Mouse (Mus musculus) c-Kit-positive CD71-positive TER-119-positive erythroid progenitor cells, embryonic 14.5 days (primary cell): Measurements from ENCODE around the gene Pnliprp2.

ENCODE experiments used
- DNase-seq: peaks from one replicate; pipeline ENCODE4 v3.0.0-alpha.2; 2013; ENCODE audit warnings: low spot score

Pnliprp2 gene

DNA sequence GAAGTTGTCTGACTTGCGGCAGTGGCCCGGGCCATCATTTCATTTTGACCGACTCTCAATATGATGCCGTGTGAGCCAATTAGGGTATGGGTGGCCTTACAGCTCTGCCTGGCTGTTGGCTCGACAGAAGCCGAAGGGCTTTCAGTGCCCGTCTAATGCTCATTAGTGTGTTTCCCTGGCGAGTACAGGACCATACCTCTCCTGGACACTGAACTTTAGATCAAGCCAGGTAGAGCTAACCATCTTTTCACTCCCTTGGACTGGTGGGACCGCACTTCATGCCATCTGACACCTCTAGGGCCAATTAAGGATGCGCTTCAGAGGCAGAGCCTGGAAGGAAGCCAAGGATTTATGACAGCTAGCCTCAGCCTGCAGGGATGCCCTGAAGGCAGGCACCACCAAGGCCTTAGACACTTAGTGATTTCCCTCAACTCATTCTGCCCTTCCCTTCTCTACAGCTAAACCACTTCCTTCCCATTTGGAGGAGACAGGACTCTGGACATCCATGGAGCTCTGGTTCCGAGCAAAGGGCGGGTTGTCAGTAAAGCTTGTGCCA lies 35.7 kb downstream of the Pnliprp2 start:
- no peak for DNase-seq

DNA sequence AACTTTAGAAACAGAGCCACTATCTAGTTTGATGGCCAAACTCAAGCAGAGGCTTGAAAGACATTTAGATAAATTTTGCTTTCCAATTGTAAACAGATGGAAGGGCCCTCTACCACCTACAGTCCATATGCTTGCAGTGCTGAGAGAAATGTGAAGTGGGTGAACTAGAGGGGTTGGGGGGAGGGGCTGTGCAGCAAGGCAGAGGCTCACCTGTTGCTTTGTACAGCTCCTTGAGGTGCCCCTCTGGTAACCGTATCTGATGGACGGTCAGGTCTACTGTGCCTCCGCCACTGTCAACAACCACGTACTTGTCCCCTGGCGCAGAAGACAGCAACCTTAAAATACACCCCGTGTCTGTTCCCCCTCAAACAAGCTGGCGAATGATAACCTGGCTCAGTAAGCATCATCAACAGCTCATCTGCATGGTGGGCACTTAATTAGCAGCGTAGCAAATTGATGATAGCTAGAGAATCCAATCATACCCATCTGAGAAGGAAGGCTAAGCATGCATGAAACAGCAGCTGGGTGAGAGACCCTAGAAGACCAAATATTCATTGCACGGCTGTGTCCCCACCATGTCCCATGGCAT lies 45.8 kb downstream of the Pnliprp2 start:
- no peak for DNase-seq

DNA sequence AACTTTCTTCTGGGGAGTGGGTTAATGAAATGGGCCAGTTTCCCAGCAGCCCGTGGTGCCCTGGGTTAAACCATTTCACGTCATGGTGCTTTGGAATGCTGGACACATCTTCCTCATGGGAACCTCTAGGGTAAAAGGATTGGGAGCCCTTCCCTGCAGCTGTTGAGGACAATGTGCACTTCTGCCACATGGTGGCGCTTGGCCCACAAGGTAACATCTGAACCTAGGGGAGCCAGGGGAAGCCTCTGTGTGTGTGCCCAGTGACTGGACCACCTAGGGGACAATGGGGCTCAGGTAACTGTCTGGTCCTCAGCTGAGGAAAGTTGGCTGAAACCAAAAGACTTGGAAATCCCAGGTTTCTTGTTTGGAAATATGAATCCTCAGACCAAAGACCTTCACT lies 46.8 kb downstream of the Pnliprp2 start:
- peak; percentile 6 for DNase-seq

DNA sequence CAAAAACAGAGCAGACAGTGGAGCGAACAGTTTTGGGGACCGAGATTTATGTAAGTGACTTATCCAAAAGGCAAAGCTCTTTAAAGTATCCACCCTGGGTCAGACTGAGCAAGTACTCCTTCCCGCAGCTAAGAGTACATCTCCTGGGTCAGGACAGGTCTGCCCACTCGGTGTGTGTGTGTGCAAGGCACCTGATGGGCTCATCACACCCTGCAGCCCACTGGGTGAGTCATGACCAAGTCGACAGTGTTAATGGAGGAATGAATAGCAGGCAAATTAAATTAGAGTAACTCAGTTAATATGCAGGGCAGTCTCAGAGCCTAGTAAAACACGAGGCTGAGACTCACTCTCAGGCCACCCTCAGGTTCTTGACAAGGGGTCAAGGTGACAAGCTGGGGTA lies 49.3 kb downstream of the Pnliprp2 start:
- no peak for DNase-seq

DNA sequence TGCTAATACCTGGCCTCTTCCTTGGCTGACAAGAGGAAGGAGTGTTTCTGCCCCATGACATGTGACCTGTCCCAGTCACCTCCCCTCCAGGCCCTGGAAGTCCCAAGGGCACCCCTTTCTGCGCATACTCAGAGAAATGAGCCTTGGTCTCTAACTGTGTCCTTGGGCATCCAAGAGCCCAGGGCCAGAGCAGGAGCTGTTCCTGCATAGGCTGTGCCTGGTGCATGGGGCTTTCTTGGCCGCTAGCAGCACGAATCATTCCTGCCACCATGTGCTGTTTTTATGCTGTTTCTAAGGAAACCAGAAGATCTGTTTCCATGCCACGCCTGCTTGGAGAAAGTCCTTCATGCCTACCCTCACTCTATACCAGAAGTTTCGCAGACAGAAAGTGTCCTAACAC lies 51.0 kb downstream of the Pnliprp2 start:
- DNase-seq = no peak

DNA sequence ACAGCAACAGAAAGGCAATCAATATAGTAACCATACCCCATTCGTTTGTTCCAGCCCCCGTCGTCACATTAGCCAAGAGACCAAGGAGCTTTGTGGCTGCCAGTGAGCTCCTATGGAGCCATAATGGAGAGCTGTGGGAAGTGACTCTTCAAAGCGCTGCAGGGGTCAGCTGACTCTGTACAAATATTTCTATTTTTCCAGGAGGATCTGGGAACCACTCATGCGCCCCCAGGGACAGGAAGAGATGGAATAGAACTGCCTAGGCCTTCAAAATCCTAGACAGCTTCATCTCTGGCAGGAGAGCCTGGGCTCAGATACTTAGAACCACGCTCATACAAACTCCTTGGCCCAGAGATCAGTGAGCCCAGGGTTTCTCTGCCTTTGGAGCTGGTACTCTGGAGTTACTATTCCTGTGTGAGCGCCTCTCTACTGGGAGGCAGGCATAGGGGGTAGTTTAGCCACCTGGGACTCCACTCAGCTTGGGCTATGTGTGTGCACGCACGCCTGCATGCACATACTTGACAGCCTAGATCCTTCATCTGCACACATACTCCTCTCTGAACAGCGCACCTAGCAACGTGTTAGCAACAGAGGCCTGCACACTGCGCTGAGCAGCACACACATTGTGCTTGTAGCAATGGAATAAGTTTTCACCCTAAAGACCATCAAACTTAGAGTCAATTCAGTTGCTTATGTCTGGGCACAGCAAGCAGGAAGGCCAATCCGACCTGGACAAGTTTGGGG lies 55.8 kb downstream of the Pnliprp2 start:
- no peak for DNase-seq

DNA sequence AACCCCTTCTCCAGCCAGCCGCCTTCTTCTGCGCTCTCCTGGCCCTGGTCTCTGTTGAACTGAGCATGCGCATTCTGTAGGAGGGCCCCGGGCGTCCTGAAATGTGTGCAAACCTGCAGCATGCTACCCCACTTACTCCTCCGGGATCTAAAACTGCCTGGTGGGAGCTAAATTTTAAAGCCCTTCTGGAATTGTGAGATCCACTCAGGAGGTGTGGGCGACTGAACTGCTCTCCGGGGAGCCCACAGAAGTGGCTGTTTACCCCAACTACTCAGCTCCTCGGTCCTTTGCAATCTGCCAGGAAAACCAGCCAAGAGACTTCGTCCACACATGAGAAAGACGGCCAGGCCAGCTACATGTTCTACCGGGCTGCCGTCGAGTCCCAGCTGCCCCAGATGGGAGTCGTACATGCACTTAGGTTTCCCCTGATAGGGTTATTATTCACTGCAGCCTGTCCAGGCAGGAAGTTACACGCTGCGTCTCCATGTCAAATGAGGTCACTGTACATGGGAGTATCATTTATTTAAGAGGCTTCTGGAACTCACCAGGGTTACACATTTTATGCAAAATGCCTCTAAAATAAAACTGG lies 57.0 kb downstream of the Pnliprp2 start:
- no peak for DNase-seq

DNA sequence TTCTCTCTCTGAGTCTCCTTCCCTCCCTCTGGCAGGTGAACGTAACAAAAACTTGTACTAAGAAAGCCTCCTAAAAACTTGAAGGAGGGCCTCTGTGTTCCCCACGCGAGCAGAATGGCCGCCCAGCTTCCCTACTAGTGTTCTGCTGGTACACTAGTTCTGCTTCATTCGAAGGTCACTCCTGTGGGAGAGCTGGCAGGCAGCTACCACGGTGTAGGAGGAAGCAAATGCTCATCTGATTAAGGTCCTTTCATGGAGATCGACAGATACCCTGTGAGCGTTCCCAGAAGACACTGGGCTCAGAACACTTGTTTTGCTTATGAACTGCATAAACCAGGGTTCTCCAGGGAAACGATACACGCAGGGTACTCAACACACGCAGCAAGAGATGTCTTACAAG lies 57.9 kb downstream of the Pnliprp2 start:
- no peak for DNase-seq

DNA sequence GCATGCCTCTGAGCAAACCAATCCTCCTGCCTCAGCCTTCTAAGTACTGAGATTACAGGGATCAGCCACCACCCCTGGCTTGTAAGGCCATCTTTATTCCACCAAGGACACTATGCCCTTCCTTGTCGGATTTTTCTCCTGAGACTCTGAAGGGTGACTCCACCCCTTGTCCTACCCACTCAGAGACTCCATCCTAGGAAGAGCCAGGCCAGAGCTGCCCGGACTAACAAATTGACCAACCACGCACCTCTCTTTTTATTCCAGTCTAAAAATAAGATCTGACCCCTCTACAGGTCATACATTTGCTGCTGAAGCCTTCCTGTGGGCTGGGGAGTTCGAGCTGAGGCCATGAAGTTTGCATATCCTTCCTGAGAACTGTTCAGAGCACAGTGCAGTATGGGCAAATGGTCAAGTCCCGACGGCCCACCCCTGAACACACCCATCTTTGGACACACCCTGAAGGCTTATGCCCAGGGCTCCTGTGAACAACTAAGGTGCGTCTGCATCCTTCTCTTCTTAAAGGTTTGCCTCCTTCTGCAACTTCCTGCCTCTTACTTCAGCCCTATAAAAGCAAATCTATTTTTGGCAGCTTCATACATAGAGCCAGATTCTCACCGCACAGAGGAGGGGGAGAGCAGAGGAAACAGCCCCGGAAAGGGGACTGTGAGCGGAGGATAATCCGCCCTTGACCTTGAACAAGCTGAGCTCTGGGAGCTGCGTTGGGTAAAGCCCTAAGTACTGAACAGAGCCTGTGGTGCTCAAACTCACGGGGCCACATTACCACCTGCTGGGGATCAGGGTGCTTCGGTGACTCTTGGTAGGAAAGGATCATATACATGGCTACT lies 59.3 kb downstream of the Pnliprp2 start:
- no peak for DNase-seq

DNA sequence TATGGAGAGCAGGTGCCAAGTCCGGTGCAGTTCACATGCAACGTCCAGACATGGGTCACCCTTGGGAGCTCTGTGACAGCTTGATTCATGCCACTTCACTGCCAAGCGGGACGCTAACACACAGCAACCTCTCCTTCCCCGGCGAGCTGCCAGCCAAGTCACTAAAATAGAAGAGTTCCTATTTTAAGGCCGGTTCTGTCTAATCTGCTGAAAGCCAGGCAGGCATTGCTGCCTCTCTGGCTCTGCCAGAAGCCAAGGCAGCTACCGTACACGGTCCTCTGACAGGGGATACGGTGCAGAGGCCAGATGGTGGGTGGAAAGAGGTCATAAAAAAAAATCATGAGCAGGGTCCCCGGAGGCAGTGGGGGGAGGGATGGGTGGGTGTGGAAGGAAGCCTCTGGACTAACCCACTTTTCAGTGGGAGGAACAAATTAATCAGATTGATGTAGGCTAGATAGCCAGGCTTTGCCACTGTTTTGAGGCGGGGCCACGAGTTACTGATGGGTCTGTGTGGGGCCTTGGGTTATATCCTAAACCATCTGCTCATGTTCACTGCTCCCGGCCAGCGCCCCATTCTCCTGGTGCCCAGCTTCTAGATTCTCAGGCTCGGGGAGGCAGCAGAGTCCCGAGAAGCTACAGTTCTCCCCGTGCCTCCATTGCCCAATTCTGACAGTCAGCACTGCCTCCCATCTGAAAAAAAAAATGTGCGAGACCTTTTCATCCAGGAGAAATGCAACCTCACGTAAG lies 63.1 kb downstream of the Pnliprp2 start:
- no peak for DNase-seq

DNA sequence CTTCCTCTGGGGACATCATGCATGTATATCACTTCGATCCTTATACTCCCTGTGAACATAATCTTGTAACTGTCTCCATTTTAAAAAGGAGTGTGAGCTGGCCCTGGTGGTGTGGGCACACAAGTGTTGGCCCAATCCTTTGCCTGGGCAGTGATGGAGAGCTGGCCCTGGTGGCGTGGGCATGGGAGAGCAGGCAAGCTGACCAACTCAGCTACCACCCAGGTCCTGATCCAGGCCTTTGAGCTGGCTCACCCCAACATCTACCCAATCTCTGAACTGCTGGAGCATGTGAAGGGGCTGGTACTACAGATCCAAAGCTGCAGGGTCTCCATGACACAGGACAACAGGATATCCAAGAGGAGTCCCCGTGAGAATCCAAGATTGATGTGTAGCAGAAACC lies 63.8 kb downstream of the Pnliprp2 start:
- DNase-seq = no peak

DNA sequence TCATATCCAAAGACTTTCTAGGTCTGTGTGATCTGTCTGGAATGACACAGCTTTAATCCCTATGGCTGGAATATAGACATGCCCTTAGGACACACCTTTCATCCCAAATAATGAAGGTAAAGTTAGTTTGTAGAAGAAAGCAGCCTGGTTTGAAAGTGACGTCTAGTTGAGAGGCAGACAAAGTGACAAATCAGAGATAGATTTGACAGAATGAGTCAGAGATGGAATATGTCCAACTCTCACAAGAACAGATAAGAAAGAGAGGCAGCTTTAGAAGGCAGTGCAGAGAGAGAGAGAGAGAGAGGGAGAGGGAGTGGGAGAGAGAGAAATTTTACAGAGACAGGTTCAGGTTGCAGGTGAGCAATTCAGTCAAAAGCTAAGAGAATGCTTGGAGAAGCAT lies 64.8 kb downstream of the Pnliprp2 start:
- no peak for DNase-seq
